Mouse (Mus musculus): ENCODE measurements around the gene Runx2. TPM values are rescaled to one million over a fixed set of nuclear protein-coding genes. Genes with fewer than 3 reads are reported as not detected.

Runx2 gene
- polyA plus RNA-seq, 1 experiment: 1.7 TPM

GRCm38 (mm10) chr17:44728464-44728863 is 86.1 kb downstream of the Runx2 start:
- Histone ChIP-seq H3K4me3 (ENCODE audit: insufficient read depth, low read depth, low read length) (no peak overlapping the region), H3K36me3 (ENCODE audit: control insufficient read depth, insufficient read depth, low read length) (no peaks in the 10 kb centered on the region), H3K27ac (ENCODE audit: insufficient read depth, low read depth, low read length) (no peak overlapping the region), H3K27me3 (replicated peaks; ENCODE audit: control insufficient read depth, insufficient read depth, low read length) (0 out of 2 replicates have a peak, but pooled peaks cover 1% of the 10 kb centered on the region), H3K4me1 (ENCODE audit: control insufficient read depth, insufficient read depth, low read length) (no peaks in the 10 kb centered on the region)
- no peak for TF ChIP-seq POLR2A (IDR thresholded peaks at IDR 0.05; ENCODE audit: low read depth, low read length)
- no peak for TF ChIP-seq CTCF (conservative IDR thresholded peaks at IDR 0.05; ENCODE audit: insufficient read depth, insufficient read length, low read depth, low read length)
- no peak for DNase-seq
- WGBS: 55% methylated on average over 2 of the region's 2 CpGs

DNA sequence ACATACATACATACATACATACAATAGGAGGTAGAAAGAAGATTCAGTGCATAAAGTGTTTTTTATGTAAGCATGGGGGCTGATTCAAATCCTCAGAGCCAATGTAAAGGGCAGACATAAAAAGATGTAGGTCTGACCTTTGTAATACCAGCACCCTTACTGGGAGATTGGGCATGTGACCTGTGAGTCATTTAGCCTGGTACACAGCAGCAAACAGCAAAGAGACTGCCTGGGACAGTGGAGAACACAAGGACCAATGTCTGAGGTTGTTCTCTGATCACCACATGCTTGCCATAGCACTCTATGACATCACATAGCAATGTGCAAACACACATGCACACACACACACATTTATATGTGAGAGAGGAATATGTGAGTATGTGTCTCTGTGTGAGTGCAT is 86.9 kb downstream of the Runx2 start:
- no peak for DNase-seq
- H3K36me3 ChIP-seq (ENCODE audit: control insufficient read depth, insufficient read depth, low read length): no peaks in the 10 kb centered on the region
- H3K4me1 ChIP-seq (ENCODE audit: control insufficient read depth, insufficient read depth, low read length): no peaks in the 10 kb centered on the region
- H3K4me3 ChIP-seq (ENCODE audit: insufficient read depth, low read depth, low read length): no peak overlapping the region
- H3K27ac ChIP-seq (ENCODE audit: insufficient read depth, low read depth, low read length): no peak overlapping the region
- 0 out of 2 replicates have a peak, but pooled peaks cover 1% of the 10 kb centered on the region for H3K27me3 ChIP-seq (replicated peaks; ENCODE audit: control insufficient read depth, insufficient read depth, low read length)
- TF ChIP-seq POLR2A (IDR thresholded peaks at IDR 0.05; ENCODE audit: low read depth, low read length): no peak
- TF ChIP-seq CTCF (conservative IDR thresholded peaks at IDR 0.05; ENCODE audit: insufficient read depth, insufficient read length, low read depth, low read length): no peak

DNA sequence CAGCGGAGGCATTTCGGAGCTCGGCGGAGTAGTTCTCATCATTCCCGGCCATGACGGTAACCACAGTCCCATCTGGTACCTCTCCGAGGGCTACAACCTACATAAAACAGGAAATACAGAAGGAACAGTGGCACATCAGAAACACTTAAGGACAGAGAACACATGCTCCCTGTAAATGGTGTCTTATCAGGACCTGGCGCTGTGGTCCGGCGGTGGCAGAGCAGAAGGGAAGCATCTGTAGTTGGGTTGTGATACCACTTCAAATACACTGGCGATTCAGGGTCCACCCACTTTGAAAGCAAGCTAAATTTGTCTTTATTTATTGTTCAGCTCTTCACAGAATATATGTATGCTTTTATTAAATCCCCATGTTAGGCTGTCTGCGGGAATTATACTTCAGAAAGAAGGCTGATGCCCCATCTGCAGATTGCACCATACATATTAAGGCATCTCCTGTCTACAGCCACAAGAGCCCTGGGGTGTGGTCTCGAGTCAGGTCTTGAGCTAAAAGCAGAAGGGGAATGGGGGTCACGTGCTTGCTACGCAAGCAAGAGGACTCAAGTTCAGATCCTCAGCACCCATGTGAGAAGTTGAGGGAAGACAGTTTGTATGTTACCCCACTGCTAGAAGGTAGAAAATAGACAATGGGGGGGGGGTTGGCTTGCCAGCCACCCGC is 89.7 kb downstream of the Runx2 start:
- H3K27ac ChIP-seq (ENCODE audit: insufficient read depth, low read depth, low read length): no peak overlapping the region
- no peak for TF ChIP-seq CTCF (conservative IDR thresholded peaks at IDR 0.05; ENCODE audit: insufficient read depth, insufficient read length, low read depth, low read length)
- TF ChIP-seq POLR2A (IDR thresholded peaks at IDR 0.05; ENCODE audit: low read depth, low read length): no peak
- no peak overlapping the region for H3K4me3 ChIP-seq (ENCODE audit: insufficient read depth, low read depth, low read length)
- WGBS: 93% methylated on average over 16 of the region's 16 CpGs
- no peak for DNase-seq
- no peaks in the 10 kb centered on the region for H3K27me3 ChIP-seq (replicated peaks; ENCODE audit: control insufficient read depth, insufficient read depth, low read length)
- H3K36me3 ChIP-seq (ENCODE audit: control insufficient read depth, insufficient read depth, low read length): no peaks in the 10 kb centered on the region
- no peaks in the 10 kb centered on the region for H3K4me1 ChIP-seq (ENCODE audit: control insufficient read depth, insufficient read depth, low read length)

DNA sequence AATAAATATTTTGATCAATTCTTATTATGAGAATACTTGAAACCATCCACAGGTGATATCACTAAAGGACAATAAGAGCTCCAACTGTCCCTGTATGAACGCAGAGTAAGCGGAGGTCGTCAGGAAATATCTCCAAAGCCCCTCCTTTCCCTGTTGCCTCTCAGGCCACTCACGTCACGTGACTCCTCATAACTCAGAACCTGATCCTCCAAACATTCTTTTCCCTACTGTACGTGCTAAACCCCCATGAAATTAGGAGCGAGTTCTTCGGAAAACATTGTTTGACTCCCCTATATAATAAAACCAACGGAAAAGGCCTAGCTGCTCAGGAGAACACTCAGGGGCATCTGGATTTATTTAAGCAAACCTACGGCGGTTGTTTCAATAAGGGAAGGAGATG is 90.3 kb downstream of the Runx2 start:
- H3K36me3 ChIP-seq (ENCODE audit: control insufficient read depth, insufficient read depth, low read length): no peaks in the 10 kb centered on the region
- H3K4me3 ChIP-seq (ENCODE audit: insufficient read depth, low read depth, low read length): no peak overlapping the region
- H3K4me1 ChIP-seq (ENCODE audit: control insufficient read depth, insufficient read depth, low read length): no peaks in the 10 kb centered on the region
- no peaks in the 10 kb centered on the region for H3K27me3 ChIP-seq (replicated peaks; ENCODE audit: control insufficient read depth, insufficient read depth, low read length)
- 78% methylated on average over 11 of the region's 11 CpGs for whole genome bisulfite sequencing
- no peak overlapping the region for H3K27ac ChIP-seq (ENCODE audit: insufficient read depth, low read depth, low read length)
- DNase-seq: no peak
- TF ChIP-seq POLR2A (IDR thresholded peaks at IDR 0.05; ENCODE audit: low read depth, low read length) (no peak), CTCF (conservative IDR thresholded peaks at IDR 0.05; ENCODE audit: insufficient read depth, insufficient read length, low read depth, low read length) (no peak)

- H3K4me1 ChIP-seq (ENCODE audit: control insufficient read depth, insufficient read depth, low read length): no peaks in the 10 kb centered on the region
- no peak overlapping the region for H3K27ac ChIP-seq (ENCODE audit: insufficient read depth, low read depth, low read length)
- H3K36me3 ChIP-seq (ENCODE audit: control insufficient read depth, insufficient read depth, low read length): no peaks in the 10 kb centered on the region
- no peak overlapping the region for H3K4me3 ChIP-seq (ENCODE audit: insufficient read depth, low read depth, low read length)
- no peak for DNase-seq
- 46% methylated on average over 8 of the region's 8 CpGs for WGBS
- TF ChIP-seq CTCF (conservative IDR thresholded peaks at IDR 0.05; ENCODE audit: insufficient read depth, insufficient read length, low read depth, low read length) (no peak), POLR2A (IDR thresholded peaks at IDR 0.05; ENCODE audit: low read depth, low read length) (no peak)
- no peaks in the 10 kb centered on the region for H3K27me3 ChIP-seq (replicated peaks; ENCODE audit: control insufficient read depth, insufficient read depth, low read length)
Measured at GRCm38 (mm10) chr17:44722103-44722792, 92.3 kb downstream of the Runx2 start.

DNA sequence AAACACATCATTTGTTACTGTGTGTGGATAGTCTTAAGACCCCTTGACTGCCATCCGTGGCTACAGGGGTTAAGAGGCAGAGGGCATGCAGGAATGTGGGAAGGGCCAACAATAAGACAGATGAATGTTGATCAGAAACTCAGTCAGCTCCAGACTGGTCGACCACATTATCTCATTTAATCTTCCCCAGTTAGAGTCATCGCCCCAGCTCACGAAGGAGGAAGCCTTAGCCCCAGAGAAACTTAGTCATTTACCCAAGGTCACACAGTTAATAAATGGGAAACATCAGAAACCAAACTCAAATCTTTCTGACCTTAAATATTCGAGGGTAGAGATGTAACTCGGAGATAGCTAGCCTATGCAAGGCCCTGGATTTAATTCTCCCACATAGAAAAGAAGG is 96.0 kb downstream of the Runx2 start:
- DNase-seq: no peak
- TF ChIP-seq CTCF (conservative IDR thresholded peaks at IDR 0.05; ENCODE audit: insufficient read depth, insufficient read length, low read depth, low read length) (no peak), POLR2A (IDR thresholded peaks at IDR 0.05; ENCODE audit: low read depth, low read length) (no peak)

DNA sequence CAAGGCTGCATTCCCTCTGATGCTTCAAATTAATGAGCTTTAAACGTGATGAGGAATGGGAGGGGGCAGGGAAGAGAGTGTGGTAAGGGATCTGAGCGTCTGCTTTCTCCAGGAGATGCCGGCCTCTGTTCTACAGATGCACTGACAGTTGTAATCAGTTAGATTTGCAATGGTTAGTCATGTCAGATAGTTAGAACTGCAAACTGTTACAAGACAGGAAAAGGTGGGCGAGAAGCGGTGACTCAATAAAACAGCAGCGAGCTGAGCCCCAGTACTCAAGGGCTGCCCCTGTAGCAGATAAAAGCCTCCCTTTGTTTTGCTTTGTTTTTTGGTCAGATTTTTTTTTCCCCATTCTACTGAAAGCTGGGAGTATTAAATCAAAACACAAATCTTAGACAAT is 96.6 kb downstream of the Runx2 start:
- Histone ChIP-seq H3K36me3 (ENCODE audit: control insufficient read depth, insufficient read depth, low read length) (no peaks in the 10 kb centered on the region), H3K4me1 (ENCODE audit: control insufficient read depth, insufficient read depth, low read length) (no peaks in the 10 kb centered on the region), H3K27ac (ENCODE audit: insufficient read depth, low read depth, low read length) (no peak overlapping the region), H3K27me3 (replicated peaks; ENCODE audit: control insufficient read depth, insufficient read depth, low read length) (no peaks in the 10 kb centered on the region), H3K4me3 (ENCODE audit: insufficient read depth, low read depth, low read length) (no peak overlapping the region)
- no peak for TF ChIP-seq CTCF (conservative IDR thresholded peaks at IDR 0.05; ENCODE audit: insufficient read depth, insufficient read length, low read depth, low read length)
- WGBS: 58% methylated on average over 6 of the region's 6 CpGs
- DNase-seq: no peak

More for the DNA sequence above, 96.0 kb downstream of the Runx2 start:
- Histone ChIP-seq H3K4me1 (ENCODE audit: control insufficient read depth, insufficient read depth, low read length) (no peaks in the 10 kb centered on the region), H3K27ac (ENCODE audit: insufficient read depth, low read depth, low read length) (no peak overlapping the region), H3K36me3 (ENCODE audit: control insufficient read depth, insufficient read depth, low read length) (no peaks in the 10 kb centered on the region), H3K4me3 (ENCODE audit: insufficient read depth, low read depth, low read length) (no peak overlapping the region), H3K27me3 (replicated peaks; ENCODE audit: control insufficient read depth, insufficient read depth, low read length) (no peaks in the 10 kb centered on the region)
- WGBS: 65% methylated on average over 6 of the region's 6 CpGs
